Mouse (Mus musculus): ENCODE measurements at regions not wholly inside any gene's neighbourhood (a gene's known extent, or its start where the extent isn't known, plus 50 kb on each side); places are given as distances from the start of the nearest gene placed in this dataset. TPM values are rescaled to one million over a fixed set of nuclear protein-coding genes. Genes with fewer than 3 reads are reported as not detected.

- WGBS: 90% methylated on average over 2 of the region's 2 CpGs
- no peak overlapping the region for H3K4me3 ChIP-seq (replicated peaks; ENCODE audit: low read length)
- H3K27ac ChIP-seq (ENCODE audit: low read length): no peak overlapping the region
- H3K36me3 ChIP-seq (ENCODE audit: control insufficient read depth, insufficient read depth): peaks cover 4% of the 10 kb centered on the region; the same call in 1 of the 2 replicates
- H3K4me1 ChIP-seq (replicated peaks; ENCODE audit: control insufficient read depth, insufficient read depth, low read length): 0 out of 2 replicates have a peak, but pooled peaks cover 5% of the 10 kb centered on the region
- no peak overlapping the region for H3K9ac ChIP-seq (replicated peaks; ENCODE audit: low read depth, low read length)
- no peak for ATAC-seq
- no peaks in the 10 kb centered on the region for H3K9me3 ChIP-seq (ENCODE audit: control insufficient read depth, low read length)
- H3K4me2 ChIP-seq (ENCODE audit: low read length): no peak overlapping the region
- no peaks in the 10 kb centered on the region for H3K27me3 ChIP-seq (replicated peaks; ENCODE audit: control insufficient read depth, insufficient read depth, low read length)
Observed at GRCm38 (mm10) chr16:77671253-77671652, 69.4 kb upstream of the Gm11146 start.

- Histone ChIP-seq H3K9ac (replicated peaks; ENCODE audit: low read depth, low read length) (no peak overlapping the region), H3K4me1 (replicated peaks; ENCODE audit: control insufficient read depth, insufficient read depth, low read length) (peaks cover 17% of the 10 kb centered on the region), H3K9me3 (ENCODE audit: control insufficient read depth, low read length) (no peaks in the 10 kb centered on the region), H3K4me2 (ENCODE audit: low read length) (no peak overlapping the region), H3K4me3 (replicated peaks; ENCODE audit: low read length) (no peak overlapping the region), H3K27me3 (replicated peaks; ENCODE audit: control insufficient read depth, insufficient read depth, low read length) (no peaks in the 10 kb centered on the region), H3K36me3 (ENCODE audit: control insufficient read depth, insufficient read depth) (peaks cover 2% of the 10 kb centered on the region; the same call in 1 of the 2 replicates), H3K27ac (ENCODE audit: low read length) (no peak overlapping the region)
- ATAC-seq: no peak
- WGBS: 80% methylated on average over 4 of the region's 4 CpGs
Observed at GRCm38 (mm10) chr16:77665781-77666180, 63.9 kb upstream of the Gm11146 start.

DNA sequence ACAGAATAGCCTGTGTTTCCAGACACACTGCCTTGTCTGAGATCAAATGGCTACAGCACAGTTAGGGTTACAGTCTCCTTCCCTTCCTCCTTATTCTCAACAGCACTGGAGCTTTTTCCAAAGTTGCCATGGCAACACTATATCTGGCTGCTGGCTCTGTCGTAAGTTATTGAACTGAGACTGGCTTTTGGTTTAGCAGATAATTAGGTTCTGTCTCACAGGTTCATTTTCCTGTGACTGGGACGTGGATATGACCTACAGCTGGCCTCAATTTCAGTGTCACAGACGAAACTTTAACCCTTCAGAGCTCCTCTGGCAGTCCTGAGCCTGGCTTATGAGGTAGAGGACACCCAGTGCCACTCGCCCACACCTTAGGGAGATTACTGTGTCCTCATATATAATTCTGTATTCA is 60.2 kb upstream of the Gm11146 start:
- peak overlapping the region; percentile 37; the same call in 1 of the 2 replicates for H3K9ac ChIP-seq (replicated peaks; ENCODE audit: low read depth, low read length)
- no peaks in the 10 kb centered on the region for H3K36me3 ChIP-seq (ENCODE audit: control insufficient read depth, insufficient read depth)
- peak overlapping the region; percentile 8; the same call in 1 of the 2 replicates for H3K4me3 ChIP-seq (replicated peaks; ENCODE audit: low read length)
- H3K4me2 ChIP-seq (ENCODE audit: low read length): peak overlapping the region; percentile 42
- WGBS: 11% methylated on average over 4 of the region's 4 CpGs
- no peaks in the 10 kb centered on the region for H3K9me3 ChIP-seq (ENCODE audit: control insufficient read depth, low read length)
- peak overlapping the region; percentile 87 for H3K27ac ChIP-seq (ENCODE audit: low read length)
- no peaks in the 10 kb centered on the region for H3K27me3 ChIP-seq (replicated peaks; ENCODE audit: control insufficient read depth, insufficient read depth, low read length)
- H3K4me1 ChIP-seq (replicated peaks; ENCODE audit: control insufficient read depth, insufficient read depth, low read length): peaks cover 20% of the 10 kb centered on the region
- peak; percentile 89 for ATAC-seq

DNA sequence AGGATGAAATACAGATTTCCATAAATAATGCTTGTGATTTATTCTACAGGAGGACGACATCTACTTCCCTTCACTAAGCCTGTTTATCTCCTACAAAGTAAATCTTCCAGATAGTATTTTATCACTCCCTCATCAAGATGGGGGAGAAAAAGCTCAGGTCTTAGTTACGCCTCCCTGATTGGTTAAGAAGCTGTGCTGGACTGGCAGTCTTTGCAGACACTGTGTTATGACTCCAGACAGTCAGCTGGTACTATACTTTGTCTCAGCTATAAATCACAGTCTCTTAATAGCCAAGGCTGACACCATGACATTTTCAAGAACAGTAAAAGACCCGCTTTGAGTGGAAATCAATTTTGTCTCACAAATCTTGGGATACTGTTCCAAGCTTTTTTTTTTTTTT is 51.4 kb upstream of the Gm11146 start:
- Histone ChIP-seq H3K4me1 (replicated peaks; ENCODE audit: control insufficient read depth, insufficient read depth, low read length) (peaks cover 5% of the 10 kb centered on the region; the same call in 1 of the 2 replicates), H3K4me3 (replicated peaks; ENCODE audit: low read length) (no peak overlapping the region), H3K4me2 (ENCODE audit: low read length) (no peak overlapping the region), H3K9me3 (ENCODE audit: control insufficient read depth, low read length) (no peaks in the 10 kb centered on the region), H3K36me3 (ENCODE audit: control insufficient read depth, insufficient read depth) (no peaks in the 10 kb centered on the region), H3K27me3 (replicated peaks; ENCODE audit: control insufficient read depth, insufficient read depth, low read length) (no peaks in the 10 kb centered on the region), H3K27ac (ENCODE audit: low read length) (no peak overlapping the region), H3K9ac (replicated peaks; ENCODE audit: low read depth, low read length) (no peak overlapping the region)
- 65% methylated on average over 3 of the region's 3 CpGs for WGBS
- ATAC-seq: no peak

Small RNAs in the stretch of these regions (microRNA-seq; reads per million reads assigned to microRNA genes)
- gene Gm25025: not detected

Data from forebrain, embryonic 16.5 days (tissue).